Mouse (Mus musculus) heart, adult 2 months (tissue): ENCODE results near the gene Vwa8. TPM values are rescaled to one million over a fixed set of nuclear protein-coding genes. Genes with fewer than 3 reads are reported as not detected.
A peak's percentile ranks its signal among the peaks of the same experiment; 100 is the strongest.

Experiments used
- DNase-seq, 2 experiments: peaks; one replicate each; pipeline ENCODE4 v3.0.0; 2021
- H3K27ac ChIP-seq: fragments of 200-600 bp; 2 replicates; pipeline ENCODE4 v1.8.1; 2022
- H3K27me3 ChIP-seq: fragments of 200-500 bp; 2 replicates; pipeline ENCODE4 v1.6.1; 2012; ENCODE audit warnings: mild to moderate bottlenecking, low read length, inconsistent platforms, mixed read lengths; ENCODE audit not compliant: control insufficient read depth, insufficient read depth
- H3K36me3 ChIP-seq: fragments of 200-500 bp; 2 replicates; pipeline ENCODE4 v1.6.1; 2012; ENCODE audit warnings: low read length, inconsistent platforms; ENCODE audit not compliant: control insufficient read depth, insufficient read depth
- H3K4me1 ChIP-seq: fragments of 200-500 bp; 2 replicates; pipeline ENCODE4 v1.6.1; 2011; ENCODE audit warnings: low read length; ENCODE audit not compliant: control insufficient read depth, insufficient read depth
- H3K4me3 ChIP-seq: fragments of 200-600 bp; 2 replicates; pipeline ENCODE4 v1.8.1; 2022
- H3K79me2 ChIP-seq: fragments of 200-500 bp; replicated peaks from 2 replicates; pipeline ENCODE4 v1.6.1; 2012; ENCODE audit warnings: mild to moderate bottlenecking, inconsistent platforms, low read length, moderate library complexity, mixed read lengths; ENCODE audit not compliant: control insufficient read depth, insufficient read depth
- H3K9ac ChIP-seq: fragments of 200-500 bp; 2 replicates; pipeline ENCODE4 v1.6.1; 2012; ENCODE audit warnings: low read depth, mild to moderate bottlenecking, control low read depth, inconsistent platforms, low read length, mixed read lengths
- CTCF ChIP-seq: fragments of 200-600 bp; IDR thresholded peaks from 2 replicates; pipeline ENCODE4 v1.8.1; 2022; ENCODE audit warnings: antibody characterized with exemption, mild to moderate bottlenecking, moderate library complexity
- EP300 ChIP-seq: fragments of 200-500 bp; IDR thresholded peaks from 2 replicates; pipeline ENCODE4 v1.6.1; 2011; ENCODE audit warnings: low read depth, low read length, control low read depth; ENCODE audit not compliant: insufficient read depth
- POLR2A ChIP-seq: fragments of 200-500 bp; IDR thresholded peaks from 2 replicates; pipeline ENCODE4 v1.6.1; 2011; ENCODE audit warnings: mild to moderate bottlenecking, low read depth, low read length, control low read depth; ENCODE audit not compliant: insufficient read depth
- WGBS: fragments of 180-500 bp; shearing (Covaris S2); methylation state at CpG from one replicate; pipeline ENCODE4 v1.1.7; 2018; 5-methylcytosine and 5-hydroxymethylcytosine counted together
- intact Hi-C: fragments of 180-260 bp; cut with DNase I; formaldehyde crosslinking; loops from one replicate; pipeline ENCODE4 v1.15.1; 2025
- polyA plus RNA-seq: library from polyadenylated mRNA; depleted of rRNA; stranded (reverse); fragments of >200 nt; gene quantifications from 2 replicates; pipeline ENCODE4 v1.2.3, GENCODE M21; 2012
- total RNA-seq, 2 experiments: library from RNA; stranded (reverse); gene quantifications; 2 replicates each; pipeline ENCODE4 v1.2.3; 2021

The Vwa8 gene
- total and polyA plus RNA-seq, 3 experiments = 58.8 to 177 (median 150) TPM

- no peak for TF ChIP-seq POLR2A
- TF ChIP-seq EP300 = no peak
- TF ChIP-seq CTCF = no peak
- Histone ChIP-seq H3K9ac (no peak overlapping the region), H3K4me1 (peaks cover 3% of the 10 kb centered on the region), H3K27ac (no peak overlapping the region), H3K27me3 (no peaks in the 10 kb centered on the region), H3K36me3 (no peaks in the 10 kb centered on the region), H3K79me2 (no peaks in the 10 kb centered on the region), H3K4me3 (no peak overlapping the region)
- intact Hi-C loops = no loop called here
- peak in 1 of 2 experiments; percentile 5 for DNase-seq
- WGBS = 90% methylated on average over 12 of the region's 12 CpGs
These were observed 374.7 kb downstream of the Vwa8 start for GRCm38 (mm10) chr14:79223431-79224036.

- Histone ChIP-seq H3K4me1 (peaks cover 3% of the 10 kb centered on the region), H3K27ac (no peak overlapping the region), H3K79me2 (no peaks in the 10 kb centered on the region), H3K9ac (no peak overlapping the region), H3K36me3 (no peaks in the 10 kb centered on the region), H3K27me3 (no peaks in the 10 kb centered on the region), H3K4me3 (no peak overlapping the region)
- DNase-seq = peak in 1 of 2 experiments; percentile 17
- 68% methylated on average over 8 of the region's 8 CpGs for WGBS
- intact Hi-C loops = no loop called here
- no peak for TF ChIP-seq CTCF
These were observed 376.6 kb downstream of the Vwa8 start for GRCm38 (mm10) chr14:79225458-79225857.

DNA sequence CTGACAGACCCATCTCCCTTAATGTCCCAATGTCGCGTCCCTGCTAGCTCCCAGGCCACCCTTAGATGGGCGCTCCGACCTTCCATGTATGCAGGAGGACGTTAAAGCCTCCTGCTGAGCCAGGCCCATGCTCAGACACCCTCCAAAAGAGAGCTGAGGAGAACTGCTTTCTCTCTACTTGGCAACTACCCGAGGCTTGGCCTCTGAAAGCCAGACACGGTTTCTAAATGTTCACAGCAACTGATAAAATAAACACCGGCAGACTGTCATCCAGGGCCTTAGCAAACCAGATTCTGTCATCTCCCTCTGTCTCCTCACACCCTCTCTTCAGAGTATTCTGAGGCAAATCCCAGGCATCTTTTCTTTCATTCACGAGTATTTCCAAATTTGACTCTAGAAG is 377.2 kb downstream of the Vwa8 start:
- no peak for DNase-seq
- no peak overlapping the region for H3K27ac ChIP-seq
- H3K4me3 ChIP-seq = no peak overlapping the region
- intact Hi-C loops = loop anchor here (2.0 kb wide), 2 partner anchors 75 to 101 kb away; partner anchors contain the start of gene Rgcc
- no peaks in the 10 kb centered on the region for H3K79me2 ChIP-seq
- TF ChIP-seq CTCF (no peak), POLR2A (no peak), EP300 (no peak)
- WGBS = 57% methylated on average over 9 of the region's 9 CpGs
- no peak overlapping the region for H3K9ac ChIP-seq
- H3K27me3 ChIP-seq = no peaks in the 10 kb centered on the region
- peaks cover 3% of the 10 kb centered on the region for H3K4me1 ChIP-seq
- H3K36me3 ChIP-seq = no peaks in the 10 kb centered on the region

DNA sequence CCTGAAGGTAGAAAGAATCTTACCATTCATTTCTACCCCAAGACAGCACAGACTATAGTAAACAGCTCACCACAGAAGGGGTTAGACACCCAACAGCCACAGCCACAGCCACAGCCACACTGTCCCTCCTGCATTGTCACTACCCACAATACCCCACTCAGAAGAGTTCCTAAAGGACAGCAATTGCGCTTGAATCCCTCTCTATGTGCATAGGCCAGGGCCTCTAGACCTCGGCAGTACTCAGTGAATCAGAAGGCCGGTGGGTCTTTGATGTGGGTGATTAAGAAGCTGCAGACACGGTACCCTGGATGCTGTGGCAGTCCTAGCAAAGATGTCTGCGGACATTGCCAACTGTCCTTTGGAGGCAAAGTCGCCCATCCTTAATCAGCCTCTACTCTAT is 377.9 kb downstream of the Vwa8 start:
- peak in 1 of 2 experiments; percentile 14 for DNase-seq
- Histone ChIP-seq H3K79me2 (no peaks in the 10 kb centered on the region), H3K27me3 (no peaks in the 10 kb centered on the region), H3K27ac (no peak overlapping the region), H3K4me1 (peaks cover 3% of the 10 kb centered on the region), H3K36me3 (no peaks in the 10 kb centered on the region), H3K9ac (no peak overlapping the region), H3K4me3 (no peak overlapping the region)
- TF ChIP-seq CTCF = no peak
- no peak for TF ChIP-seq EP300
- TF ChIP-seq POLR2A = no peak
- intact Hi-C loops = loop anchor here (2.0 kb wide), 2 partner anchors 74 to 102 kb away; partner anchors contain the start of gene Rgcc
- 96% methylated on average over 6 of the region's 6 CpGs for WGBS

DNA sequence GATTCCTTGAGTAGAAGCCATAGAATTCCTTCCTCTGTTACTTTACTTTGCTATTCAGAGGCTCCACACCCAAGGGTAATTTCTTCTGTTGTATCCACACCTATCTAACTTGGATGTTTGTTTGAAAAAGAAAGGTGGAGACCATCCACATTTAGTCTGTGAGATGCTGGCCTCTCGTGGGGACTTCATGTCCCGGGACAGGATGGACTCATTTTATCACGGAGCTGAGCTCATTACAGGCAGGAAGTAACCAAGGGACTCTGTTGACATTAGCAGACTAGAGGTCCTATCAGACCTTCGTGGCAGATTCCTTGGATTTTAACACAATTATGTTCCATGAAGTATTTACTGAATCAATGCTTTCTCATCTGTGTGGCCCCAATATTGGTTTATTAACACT is 379.1 kb downstream of the Vwa8 start:
- DNase-seq = peak; percentile 26 to 27
- H3K79me2 ChIP-seq = no peaks in the 10 kb centered on the region
- WGBS = 45% methylated on average over 4 of the region's 4 CpGs
- peaks cover 3% of the 10 kb centered on the region for H3K4me1 ChIP-seq
- no peak for TF ChIP-seq POLR2A
- TF ChIP-seq EP300 = peak; percentile 91; the same call in 1 of the 2 replicates
- TF ChIP-seq CTCF = peak; percentile 46
- no peaks in the 10 kb centered on the region for H3K27me3 ChIP-seq
- H3K9ac ChIP-seq = no peak overlapping the region
- H3K36me3 ChIP-seq = no peaks in the 10 kb centered on the region
- peak overlapping the region; percentile 48 for H3K27ac ChIP-seq
- H3K4me3 ChIP-seq = no peak overlapping the region
- intact Hi-C loops = loop anchor here (1.0 to 2.0 kb wide), 4 partner anchors 41 to 103 kb away; partner anchors contain the start of gene Rgcc

- Histone ChIP-seq H3K4me1 (peaks cover 3% of the 10 kb centered on the region), H3K36me3 (no peaks in the 10 kb centered on the region), H3K4me3 (no peak overlapping the region), H3K79me2 (no peaks in the 10 kb centered on the region), H3K9ac (no peak overlapping the region), H3K27me3 (no peaks in the 10 kb centered on the region), H3K27ac (no peak overlapping the region)
- DNase-seq = peak in 1 of 2 experiments; percentile 12
- intact Hi-C loops = no loop called here
- WGBS = 84% methylated on average over 4 of the region's 4 CpGs
- TF ChIP-seq POLR2A (no peak), EP300 (no peak), CTCF (no peak)
These were observed 382.8 kb downstream of the Vwa8 start for GRCm38 (mm10) chr14:79231677-79232076.
